Mouse (Mus musculus) embryonic fibroblast, embryonic 13.5 days (primary cell): ENCODE measurements at regions not wholly inside any gene's neighbourhood (a gene's known extent, or its start where the extent isn't known, plus 50 kb on each side); places are given as distances from the start of the nearest gene placed in this dataset.

ENCODE experiments used
- H3K27ac ChIP-seq: 2 replicates; pipeline ENCODE4 v1.5.1; 2012; ENCODE audit warnings: low read length, control low read depth, inconsistent platforms; ENCODE audit not compliant: insufficient read depth
- H3K4me1 ChIP-seq: 2 replicates; pipeline ENCODE4 v1.6.1; 2011; ENCODE audit warnings: low read length; ENCODE audit not compliant: control insufficient read depth, insufficient read depth
- H3K4me3 ChIP-seq: 2 replicates; pipeline ENCODE4 v1.5.1; 2011; ENCODE audit warnings: mild to moderate bottlenecking, control low read depth, low read length; ENCODE audit not compliant: insufficient read depth
- CTCF ChIP-seq: IDR thresholded peaks from 2 replicates; pipeline ENCODE4 v1.5.1; 2011; ENCODE audit warnings: mild to moderate bottlenecking, control low read depth, low read length, moderate library complexity, borderline replicate concordance; ENCODE audit not compliant: insufficient read depth
- POLR2A ChIP-seq: IDR thresholded peaks from 2 replicates; pipeline ENCODE4 v1.6.1; 2011; ENCODE audit warnings: low read depth, mild to moderate bottlenecking, control low read depth, low read length, moderate library complexity

DNA sequence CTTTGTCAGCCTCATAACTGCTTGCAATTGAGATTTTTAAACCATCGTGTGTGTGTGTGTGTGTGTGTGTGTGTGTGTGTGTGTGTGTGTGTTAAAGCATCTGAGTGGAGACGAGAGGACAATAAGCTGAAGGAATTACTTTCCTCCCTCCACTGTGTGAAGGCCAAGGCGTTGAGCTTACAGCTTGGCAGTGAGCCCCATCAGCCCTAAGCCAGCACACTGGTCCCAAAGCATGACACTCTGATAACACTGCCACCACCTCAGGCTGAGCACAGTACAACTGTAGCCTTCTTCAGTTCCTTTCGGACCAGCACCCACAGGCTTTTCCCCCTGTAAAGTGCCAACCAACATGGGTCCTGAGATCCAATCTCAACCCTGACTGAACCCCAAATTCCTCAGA, 85.1 kb upstream of the Egln3 start:
- Histone ChIP-seq H3K27ac (no peak overlapping the region), H3K4me3 (no peak overlapping the region), H3K4me1 (no peaks in the 10 kb centered on the region)
- TF ChIP-seq CTCF (no peak), POLR2A (no peak)

DNA sequence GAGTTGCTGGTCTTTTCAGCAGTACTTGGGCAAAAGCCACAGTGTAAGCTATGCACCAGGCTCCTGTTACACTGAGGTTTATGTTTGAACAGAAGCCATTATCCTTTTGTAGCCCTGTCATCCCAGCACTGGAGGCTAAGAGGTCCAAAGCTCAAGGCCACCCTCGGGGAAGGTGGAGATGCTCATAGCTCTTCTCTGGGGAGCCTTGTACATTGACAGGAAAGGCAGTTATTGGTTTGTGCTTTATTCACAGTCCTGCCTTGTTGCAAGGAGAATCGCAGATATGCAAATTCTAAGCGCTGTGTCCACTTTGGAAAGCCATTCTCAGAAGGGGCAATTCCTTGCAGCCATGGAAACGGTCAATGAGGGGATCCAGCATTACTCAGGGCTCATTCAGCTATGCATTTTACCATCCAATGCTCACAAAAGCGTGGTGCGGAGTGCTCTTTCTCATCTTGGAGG, 84.4 kb upstream of the Egln3 start:
- H3K4me1 ChIP-seq: no peaks in the 10 kb centered on the region
- H3K4me3 ChIP-seq: no peak overlapping the region
- no peak for TF ChIP-seq CTCF
- no peak for TF ChIP-seq POLR2A
- H3K27ac ChIP-seq: no peak overlapping the region

DNA sequence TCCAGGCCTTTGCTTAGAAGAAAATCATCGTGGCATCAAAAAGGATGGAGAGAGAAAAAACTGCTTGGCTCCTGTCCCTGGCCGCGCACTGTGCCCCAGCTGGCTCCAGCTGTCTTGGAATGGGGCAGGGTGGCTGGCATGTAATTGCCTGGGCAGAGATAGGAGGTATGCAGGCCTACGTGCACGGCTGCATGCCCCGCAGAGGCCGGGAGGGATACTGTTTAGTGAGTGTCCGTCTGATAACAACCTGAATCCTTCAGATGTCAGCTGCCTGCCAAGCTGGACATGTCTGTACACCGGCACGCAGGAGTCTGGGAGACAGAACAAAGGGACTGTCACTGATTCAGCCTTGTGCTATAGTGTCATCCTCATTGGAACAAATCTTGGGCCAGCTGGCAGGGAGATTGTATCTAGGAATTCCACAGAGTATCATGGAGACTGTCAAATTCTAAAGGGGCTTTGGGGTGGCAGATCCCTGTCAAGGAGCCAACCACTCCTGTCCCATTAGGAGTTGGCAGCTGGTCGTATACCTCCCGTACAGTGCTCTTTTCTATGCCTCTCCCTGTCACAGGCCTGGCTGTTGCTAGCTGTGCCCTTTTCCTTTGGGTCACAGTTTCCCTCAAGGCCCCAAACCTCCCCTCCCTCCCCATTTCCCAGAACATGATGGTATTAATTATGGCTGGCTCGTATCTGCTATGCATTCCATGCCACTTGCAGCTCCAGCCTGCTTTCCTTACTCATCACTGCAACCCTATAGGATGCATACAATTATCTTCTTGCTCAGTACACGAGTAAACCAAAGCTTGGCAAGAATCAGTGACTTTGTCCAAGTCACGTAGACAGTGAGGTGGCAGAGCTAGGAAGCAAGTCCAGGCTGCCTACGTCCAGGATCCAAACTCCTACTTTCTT, 83.5 kb upstream of the Egln3 start:
- TF ChIP-seq POLR2A: no peak
- TF ChIP-seq CTCF: no peak
- no peaks in the 10 kb centered on the region for H3K4me1 ChIP-seq
- H3K4me3 ChIP-seq: no peak overlapping the region
- H3K27ac ChIP-seq: no peak overlapping the region

DNA sequence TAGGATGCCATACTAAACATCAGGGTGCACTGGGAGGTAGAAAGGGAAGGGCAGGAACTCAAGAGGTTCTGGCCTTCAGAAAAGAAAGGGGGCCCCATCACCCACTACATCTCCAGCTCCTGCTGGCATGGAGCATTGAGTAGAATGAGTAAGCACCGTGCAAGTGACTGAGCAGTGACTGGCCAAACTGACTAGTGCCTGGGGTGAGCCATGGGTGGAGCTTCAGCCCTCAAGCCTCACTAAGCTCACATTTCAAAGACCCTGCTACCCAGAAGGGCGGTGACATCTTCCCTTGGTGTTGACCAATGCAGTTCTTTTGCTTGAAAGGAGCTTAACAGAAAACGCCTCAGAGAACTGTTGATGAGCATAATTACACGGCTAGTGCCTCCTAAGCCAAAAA, 80.0 kb upstream of the Egln3 start:
- H3K4me1 ChIP-seq: no peaks in the 10 kb centered on the region
- TF ChIP-seq CTCF (no peak), POLR2A (no peak)
- H3K4me3 ChIP-seq: no peak overlapping the region
- no peak overlapping the region for H3K27ac ChIP-seq

GRCm38 (mm10) chr12:54283011-54283410, 79.4 kb upstream of the Egln3 start:
- H3K4me1 ChIP-seq: no peaks in the 10 kb centered on the region
- no peak overlapping the region for H3K27ac ChIP-seq
- TF ChIP-seq POLR2A (no peak), CTCF (no peak)
- H3K4me3 ChIP-seq: no peak overlapping the region

DNA sequence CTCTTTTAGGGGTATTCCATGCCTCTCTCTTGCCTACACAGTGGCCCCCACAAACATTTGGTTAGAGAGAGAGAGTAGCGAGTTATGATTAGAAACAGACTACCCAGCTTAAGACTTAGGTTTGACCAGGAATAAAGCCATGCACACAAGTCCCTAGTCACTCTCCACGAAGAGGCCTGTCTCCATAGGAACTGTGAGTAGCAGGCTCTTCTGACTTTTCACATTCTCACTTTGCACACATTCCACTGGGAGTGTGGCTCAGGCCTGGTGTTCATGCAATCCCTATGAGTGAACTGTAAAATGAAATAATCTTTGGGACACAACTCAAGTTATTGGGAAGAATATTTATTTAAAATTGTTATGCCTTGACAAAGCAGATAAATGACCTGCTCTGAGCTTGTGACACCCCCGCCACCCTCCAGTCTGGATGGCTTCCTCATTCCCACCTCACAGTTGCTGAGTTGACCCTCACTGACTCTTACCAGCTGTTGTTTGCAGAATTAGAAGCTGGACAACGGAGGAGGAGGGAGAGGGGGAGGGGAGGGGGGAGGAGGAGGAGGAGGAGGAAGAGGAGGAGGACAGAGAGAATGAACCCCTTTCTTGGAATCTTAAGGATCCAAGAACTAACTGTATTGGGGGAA, 78.7 kb upstream of the Egln3 start:
- Histone ChIP-seq H3K4me1 (no peaks in the 10 kb centered on the region), H3K27ac (no peak overlapping the region), H3K4me3 (no peak overlapping the region)
- TF ChIP-seq CTCF: no peak
- no peak for TF ChIP-seq POLR2A

GRCm38 (mm10) chr12:54280457-54280856, 76.8 kb upstream of the Egln3 start:
- H3K4me3 ChIP-seq: no peak overlapping the region
- no peak for TF ChIP-seq CTCF
- TF ChIP-seq POLR2A: no peak
- H3K4me1 ChIP-seq: no peaks in the 10 kb centered on the region
- H3K27ac ChIP-seq: no peak overlapping the region

- Histone ChIP-seq H3K27ac (no peak overlapping the region), H3K4me1 (no peaks in the 10 kb centered on the region), H3K4me3 (no peak overlapping the region)
- TF ChIP-seq CTCF: no peak
- no peak for TF ChIP-seq POLR2A
Observed at GRCm38 (mm10) chr12:54280001-54280400, 76.3 kb upstream of the Egln3 start.

- Histone ChIP-seq H3K4me1 (no peaks in the 10 kb centered on the region), H3K4me3 (no peak overlapping the region), H3K27ac (no peak overlapping the region)
- TF ChIP-seq POLR2A: no peak
- TF ChIP-seq CTCF: no peak
Observed at GRCm38 (mm10) chr12:54276978-54277537, 73.4 kb upstream of the Egln3 start.

GRCm38 (mm10) chr12:54273506-54273905, 69.8 kb upstream of the Egln3 start:
- no peak overlapping the region for H3K4me3 ChIP-seq
- no peak overlapping the region for H3K27ac ChIP-seq
- TF ChIP-seq CTCF: no peak
- TF ChIP-seq POLR2A: no peak
- no peaks in the 10 kb centered on the region for H3K4me1 ChIP-seq
